Comparison of ENCODE assay signal across 1 mouse cellular context in genomic region chr19:40633144-40633543, GRCm38 (mm10).
TF ChIP-seq lines count a peak whose summit lies in the region.

No protein-coding gene starts in this region.

TF ChIP-seq in MEL, 35 proteins besides CTCF, POLR2A, EP300 and RAD21 (continued from another document):
- 0 out of 2 replicates have a peak, but pooled peaks have one; percentile 26 for TF ChIP-seq ZC3H11A (IDR thresholded peaks at IDR 0.05; ENCODE audit: low read depth, low read length)
- peak; percentile 37 for TF ChIP-seq SMC3 (IDR thresholded peaks at IDR 0.05; ENCODE audit: low read depth, low read length)
- TF ChIP-seq MAZ (IDR thresholded peaks at IDR 0.05; ENCODE audit: low read depth, low read length): no peak
- TF ChIP-seq TAL1 (IDR thresholded peaks at IDR 0.05; ENCODE audit: low read length): no peak
- no peak for TF ChIP-seq TCF12 (IDR thresholded peaks at IDR 0.05; ENCODE audit: low read depth, low read length)
- TF ChIP-seq CHD2 (IDR thresholded peaks at IDR 0.05; ENCODE audit: low read length): no peak
- no peak for TF ChIP-seq USF2 (IDR thresholded peaks at IDR 0.05; ENCODE audit: borderline replicate concordance in 1 of 2, insufficient read depth in 1 of 2, low read depth in 1 of 2, low read length in 2 of 2)
- TF ChIP-seq CHD1 (IDR thresholded peaks at IDR 0.05; ENCODE audit: low read depth, low read length): no peak
- no peak for TF ChIP-seq MYB (IDR thresholded peaks at IDR 0.05; ENCODE audit: low read depth, low read length)
- no peak for TF ChIP-seq JUND (IDR thresholded peaks at IDR 0.05; ENCODE audit: low read depth, low read length)
- no peak for TF ChIP-seq MXI1 (IDR thresholded peaks at IDR 0.05; ENCODE audit: low read depth, low read length)
- TF ChIP-seq NRF1 (IDR thresholded peaks at IDR 0.05; ENCODE audit: insufficient read depth, low read depth, low read length, poor library complexity, severe bottlenecking): no peak
- no peak for TF ChIP-seq MAX (IDR thresholded peaks at IDR 0.05; ENCODE audit: low read length)
- TF ChIP-seq E2F4 (IDR thresholded peaks at IDR 0.05; ENCODE audit: borderline replicate concordance, low read depth, low read length): no peak
